Mouse (Mus musculus) embryonic facial prominence, embryonic 12.5 days (tissue): ENCODE data around the gene Gemin6. TPM values are rescaled to one million over a fixed set of nuclear protein-coding genes. Genes with fewer than 3 reads are reported as not detected.
A peak's percentile ranks its signal among the peaks of the same experiment; 100 is the strongest.
"Not testable (repeated sequence)": the region's sequence is repeated elsewhere in the genome, so short reads cannot be mapped to it uniquely, and the experiment has no call there.

ENCODE experiments used
- ATAC-seq: fragments of 200-750 bp; cut with Nextera tagmentation; 2 replicates; pipeline ENCODE4 v1.8.0; 2017; ENCODE audit not compliant: insufficient number of reproducible peaks, insufficient read depth, low FRiP score, low TSS enrichment
- H3K27ac ChIP-seq: fragments of 300-500 bp; sonication (generic); 2 replicates; pipeline ENCODE4 v1.5.1; 2016; ENCODE audit warnings: mild to moderate bottlenecking
- H3K27me3 ChIP-seq: fragments of 300-500 bp; sonication (generic); 2 replicates; pipeline ENCODE4 v1.6.1; 2016; ENCODE audit warnings: mild to moderate bottlenecking, moderate library complexity
- H3K36me3 ChIP-seq: fragments of 300-500 bp; sonication (generic); 2 replicates; pipeline ENCODE4 v1.6.1; 2016; ENCODE audit warnings: mild to moderate bottlenecking
- H3K4me1 ChIP-seq: fragments of 300-500 bp; sonication (generic); 2 replicates; pipeline ENCODE4 v1.6.1; 2016
- H3K4me2 ChIP-seq: fragments of 300-500 bp; sonication (generic); replicated peaks from 2 replicates; pipeline ENCODE4 v1.6.1; 2016; ENCODE audit warnings: mild to moderate bottlenecking, moderate library complexity
- H3K4me3 ChIP-seq: fragments of 300-500 bp; sonication (generic); 2 replicates; pipeline ENCODE4 v1.5.1; 2016; ENCODE audit warnings: mild to moderate bottlenecking
- H3K9ac ChIP-seq: fragments of 300-500 bp; sonication (generic); 2 replicates; pipeline ENCODE4 v1.6.1; 2016; ENCODE audit warnings: mild to moderate bottlenecking, moderate library complexity
- H3K9me3 ChIP-seq: fragments of 300-500 bp; sonication (generic); 2 replicates; pipeline ENCODE4 v1.6.1; 2016; ENCODE audit warnings: mild to moderate bottlenecking, moderate library complexity
- WGBS: fragments of 180-500 bp; shearing (Covaris S2); methylation state at CpG from one replicate; pipeline ENCODE4 v1.1.7; 2016; 5-methylcytosine and 5-hydroxymethylcytosine counted together
- polyA plus RNA-seq: library from polyadenylated mRNA; unstranded; fragments of >200 nt; fragmentation: Nextera tagmentation; extraction: Ambion mirVana; gene quantifications from 2 replicates; pipeline ENCODE4 v1.2.1, GENCODE M21; 2016

The Gemin6 gene
- polyA plus RNA-seq, 1 experiment from 2014 or later: 34.7 TPM

- peaks cover 33% of the 10 kb centered on the region for H3K36me3 ChIP-seq
- H3K4me1 ChIP-seq: peaks cover 6% of the 10 kb centered on the region; the same call in 1 of the 2 replicates
- ATAC-seq: peak; percentile 66
- H3K27me3 ChIP-seq: no peaks in the 10 kb centered on the region
- peak overlapping the region; percentile 98 for H3K9ac ChIP-seq
- no peaks in the 10 kb centered on the region for H3K9me3 ChIP-seq
- H3K27ac ChIP-seq: peak overlapping the region; percentile 99
- H3K4me2 ChIP-seq: peak overlapping the region; percentile 89
- peak overlapping the region; percentile 93 for H3K4me3 ChIP-seq
- under 1% methylated on average over 36 of the region's 36 CpGs for WGBS
These were observed 18.0 kb upstream of the Gemin6 start for GRCm38 (mm10) chr17:80206301-80206670.

- ATAC-seq: peak; percentile 90
- H3K27me3 ChIP-seq: no peaks in the 10 kb centered on the region
- peak within 1 kb of the TSS; percentile 89 for H3K4me2 ChIP-seq
- peaks cover 6% of the 10 kb centered on the region; the same call in 1 of the 2 replicates for H3K4me1 ChIP-seq
- H3K9me3 ChIP-seq: no peaks in the 10 kb centered on the region
- H3K4me3 ChIP-seq: peak within 1 kb of the TSS; percentile 93
- WGBS: under 1% methylated on average over 88 of the region's 95 CpGs
- peak within 1 kb of the TSS; percentile 98 for H3K9ac ChIP-seq
- H3K27ac ChIP-seq: peak within 1 kb of the TSS; percentile 99
- peaks cover 27% of the 10 kb centered on the region for H3K36me3 ChIP-seq
These were observed 17.3 kb upstream of the Gemin6 start, which contains the start of the genes Srsf7 and Ttc39d for GRCm38 (mm10) chr17:80206671-80207581. TSS of gene Srsf7 (minus strand) at chr17:80207307. TSS of gene Ttc39d (plus strand) at chr17:80207460.

GRCm38 (mm10) chr17:80213998-80214397 is 10.2 kb upstream of the Gemin6 start:
- not testable (repeated sequence) for ATAC-seq, H3K9me3 ChIP-seq, H3K27ac ChIP-seq, H3K4me1 ChIP-seq, H3K4me3 ChIP-seq, H3K36me3 ChIP-seq, H3K4me2 ChIP-seq, H3K9ac ChIP-seq, H3K27me3 ChIP-seq
- 86% methylated on average over 4 of the region's 4 CpGs for WGBS

- WGBS: 67% methylated on average over 2 of the region's 2 CpGs
- ATAC-seq: no peak
These were observed 4.1 kb upstream of the Gemin6 start for GRCm38 (mm10) chr17:80220131-80220530.

GRCm38 (mm10) chr17:80221202-80221601 is 3.0 kb upstream of the Gemin6 start:
- no peak for ATAC-seq
- 72% methylated on average over 9 of the region's 9 CpGs for WGBS
- Histone ChIP-seq H3K4me3 (no peak overlapping the region), H3K4me1 (peaks cover 5% of the 10 kb centered on the region; the same call in 1 of the 2 replicates), H3K9ac (no peak overlapping the region), H3K36me3 (no peaks in the 10 kb centered on the region), H3K27ac (no peak overlapping the region), H3K9me3 (no peaks in the 10 kb centered on the region), H3K4me2 (no peak overlapping the region), H3K27me3 (no peaks in the 10 kb centered on the region)

More at GRCm38 (mm10) chr17:80220131-80220530, 4.1 kb upstream of the Gemin6 start:
- H3K36me3 ChIP-seq: no peaks in the 10 kb centered on the region
- H3K4me3 ChIP-seq: no peak overlapping the region
- H3K27ac ChIP-seq: no peak overlapping the region
- H3K4me2 ChIP-seq: no peak overlapping the region
- H3K9me3 ChIP-seq: no peaks in the 10 kb centered on the region
- peaks cover 4% of the 10 kb centered on the region; the same call in 1 of the 2 replicates for H3K4me1 ChIP-seq
- H3K27me3 ChIP-seq: no peaks in the 10 kb centered on the region
- H3K9ac ChIP-seq: no peak overlapping the region

GRCm38 (mm10) chr17:80221890-80222628 is 2.2 kb upstream of the Gemin6 start:
- Histone ChIP-seq H3K27ac (no peak overlapping the region), H3K9ac (no peak overlapping the region), H3K4me2 (no peak overlapping the region), H3K4me3 (no peak overlapping the region), H3K4me1 (peaks cover 5% of the 10 kb centered on the region; the same call in 1 of the 2 replicates), H3K9me3 (no peaks in the 10 kb centered on the region), H3K36me3 (no peaks in the 10 kb centered on the region), H3K27me3 (no peaks in the 10 kb centered on the region)
- 74% methylated on average over 3 of the region's 3 CpGs for WGBS
- ATAC-seq: no peak

- Histone ChIP-seq H3K27ac (peak overlapping the region; percentile 18; the same call in 1 of the 2 replicates), H3K9me3 (no peaks in the 10 kb centered on the region), H3K4me3 (peak overlapping the region; percentile 63), H3K36me3 (peaks cover 4% of the 10 kb centered on the region; the same call in 1 of the 2 replicates), H3K9ac (peak overlapping the region; percentile 73; the same call in 1 of the 2 replicates), H3K27me3 (no peaks in the 10 kb centered on the region), H3K4me1 (peaks cover 5% of the 10 kb centered on the region; the same call in 1 of the 2 replicates), H3K4me2 (peak overlapping the region; percentile 70)
- peak; percentile 64 for ATAC-seq
- 10% methylated on average over 9 of the region's 9 CpGs for WGBS
These were observed 412 bp upstream of the Gemin6 start for GRCm38 (mm10) chr17:80223829-80224228.

GRCm38 (mm10) chr17:80225142-80225541 is 901 bp downstream of the Gemin6 start:
- peak overlapping the region; percentile 73 for H3K9ac ChIP-seq
- not testable (repeated sequence) for H3K9me3 ChIP-seq, H3K36me3 ChIP-seq, ATAC-seq, H3K27me3 ChIP-seq, H3K4me1 ChIP-seq
- peak overlapping the region; percentile 88; the same call in 1 of the 2 replicates for H3K27ac ChIP-seq
- peak overlapping the region; percentile 70 for H3K4me2 ChIP-seq
- peak overlapping the region; percentile 63 for H3K4me3 ChIP-seq
- 47% methylated on average over 5 of the region's 5 CpGs for WGBS

- Histone ChIP-seq H3K36me3 (peaks cover 8% of the 10 kb centered on the region; the same call in 1 of the 2 replicates), H3K9me3 (no peaks in the 10 kb centered on the region), H3K4me1 (peaks cover 5% of the 10 kb centered on the region; the same call in 1 of the 2 replicates), H3K9ac (no peak overlapping the region), H3K4me3 (no peak overlapping the region), H3K4me2 (no peak overlapping the region), H3K27ac (no peak overlapping the region), H3K27me3 (no peaks in the 10 kb centered on the region)
- WGBS: 90% methylated on average over 2 of the region's 2 CpGs
- ATAC-seq: no peak
These were observed 5.2 kb downstream of the Gemin6 start for GRCm38 (mm10) chr17:80229396-80229795.

- Histone ChIP-seq H3K4me1 (no peaks in the 10 kb centered on the region), H3K9ac (no peak overlapping the region), H3K27ac (no peak overlapping the region), H3K36me3 (peaks cover 16% of the 10 kb centered on the region), H3K9me3 (no peaks in the 10 kb centered on the region), H3K4me2 (no peak overlapping the region), H3K4me3 (no peak overlapping the region), H3K27me3 (no peaks in the 10 kb centered on the region)
- ATAC-seq: no peak
- WGBS: 93% methylated on average over 5 of the region's 5 CpGs
These were observed 9.6 kb downstream of the Gemin6 start for GRCm38 (mm10) chr17:80233844-80234243.

- Histone ChIP-seq H3K9me3 (no peaks in the 10 kb centered on the region), H3K9ac (no peak overlapping the region), H3K4me1 (no peaks in the 10 kb centered on the region), H3K27ac (no peak overlapping the region), H3K4me2 (no peak overlapping the region), H3K27me3 (no peaks in the 10 kb centered on the region), H3K36me3 (peaks cover 19% of the 10 kb centered on the region), H3K4me3 (no peak overlapping the region)
- WGBS: 89% methylated on average over 7 of the region's 7 CpGs
- no peak for ATAC-seq
These were observed 10.1 kb downstream of the Gemin6 start for GRCm38 (mm10) chr17:80234376-80234775.
